Mouse (Mus musculus): ENCODE measurements around the gene Pold2. TPM values are rescaled to one million over a fixed set of nuclear protein-coding genes. Genes with fewer than 3 reads are reported as not detected.

The Pold2 gene
- polyA plus RNA-seq (2012; rRNA removed), result 50.2 and 70.7 TPM in 2 replicates

DNA sequence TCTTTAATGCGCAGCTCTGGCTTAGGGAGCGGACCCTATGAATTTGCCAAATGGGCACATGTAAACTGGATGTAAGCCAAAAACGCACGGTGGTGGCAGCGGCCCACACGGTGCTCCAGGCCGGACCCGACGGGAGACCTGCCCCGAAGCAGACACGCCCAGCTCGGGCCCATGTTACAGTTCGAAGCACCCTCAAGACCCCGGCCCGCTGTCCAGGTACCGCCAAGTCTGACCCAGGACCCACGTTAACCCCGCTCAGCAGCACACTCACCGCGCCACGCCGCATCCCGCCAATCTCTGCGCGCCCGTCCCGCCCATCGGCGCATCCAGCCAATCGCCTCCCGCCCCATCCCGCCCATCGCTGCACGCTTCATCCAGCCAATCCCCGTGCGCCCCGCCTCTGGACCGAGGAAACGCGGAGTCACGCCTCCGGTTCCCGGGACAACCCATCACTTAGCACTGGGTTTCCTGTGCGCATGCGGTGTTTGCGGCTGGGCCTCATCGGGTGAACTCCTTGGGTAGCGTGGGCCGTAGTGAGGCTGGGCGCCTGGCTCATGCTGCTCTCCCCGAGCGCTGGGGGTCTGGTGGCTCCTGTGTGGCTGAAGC is at the start of gene Pold2:
Pold2 (minus strand) TSS at position 372 of the 606 bp plus-strand sequence.
- Histone ChIP-seq H3K4me1 (ENCODE audit: control insufficient read depth, insufficient read depth, low read length) (peaks cover 5% of the 10 kb centered on the region; the same call in 1 of the 2 replicates), H3K27me3 (replicated peaks; ENCODE audit: control insufficient read depth, insufficient read depth, low read length) (no peaks in the 10 kb centered on the region), H3K4me3 (ENCODE audit: insufficient read depth, low read depth, low read length) (peak within 1 kb of the TSS; percentile 70), H3K36me3 (ENCODE audit: control insufficient read depth, insufficient read depth, low read length) (no peaks in the 10 kb centered on the region), H3K27ac (ENCODE audit: insufficient read depth, low read depth, low read length) (peak within 1 kb of the TSS; percentile 58)
- peak; percentile 99 for DNase-seq
- TF ChIP-seq POLR2A (IDR thresholded peaks at IDR 0.05; ENCODE audit: low read depth, low read length), result peak; percentile 59
- no peak for TF ChIP-seq CTCF (conservative IDR thresholded peaks at IDR 0.05; ENCODE audit: insufficient read depth, insufficient read length, low read depth, low read length)
- under 1% methylated on average over 52 of the region's 52 CpGs for WGBS

DNA sequence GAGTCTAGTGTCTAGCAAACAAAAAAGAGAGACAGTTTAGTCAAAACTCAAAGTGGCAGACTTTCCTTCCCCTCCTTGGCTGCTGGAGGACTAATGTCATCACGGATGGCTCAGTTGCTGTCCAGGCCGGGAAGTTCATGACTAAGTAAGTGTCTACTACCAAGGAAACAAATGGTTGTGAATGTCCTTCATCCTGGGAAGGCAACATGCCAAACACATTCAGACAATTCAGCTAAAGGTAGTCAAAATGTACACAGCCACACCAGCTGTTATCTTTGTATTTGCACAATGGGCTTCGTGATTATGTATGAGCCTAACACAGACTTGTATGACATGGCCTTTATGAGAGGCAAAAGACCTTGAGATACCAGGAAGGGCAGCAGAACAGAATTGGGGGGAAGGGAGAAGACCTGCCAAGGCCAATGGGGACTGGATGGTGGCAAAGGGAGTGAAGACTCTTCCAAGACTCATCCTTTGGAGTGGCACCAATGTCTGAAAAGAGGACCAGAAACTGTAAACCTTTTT is 48.7 kb upstream of the Pold2 start:
- no peak overlapping the region for H3K27ac ChIP-seq (ENCODE audit: insufficient read depth, low read depth, low read length)
- no peak for TF ChIP-seq CTCF (conservative IDR thresholded peaks at IDR 0.05; ENCODE audit: insufficient read depth, insufficient read length, low read depth, low read length)
- TF ChIP-seq POLR2A (IDR thresholded peaks at IDR 0.05; ENCODE audit: low read depth, low read length), result no peak
- H3K27me3 ChIP-seq (replicated peaks; ENCODE audit: control insufficient read depth, insufficient read depth, low read length), result no peaks in the 10 kb centered on the region
- 73% methylated on average over 3 of the region's 3 CpGs for WGBS
- no peak for DNase-seq
- H3K4me1 ChIP-seq (ENCODE audit: control insufficient read depth, insufficient read depth, low read length), result no peaks in the 10 kb centered on the region
- H3K4me3 ChIP-seq (ENCODE audit: insufficient read depth, low read depth, low read length), result no peak overlapping the region
- no peaks in the 10 kb centered on the region for H3K36me3 ChIP-seq (ENCODE audit: control insufficient read depth, insufficient read depth, low read length)

DNA sequence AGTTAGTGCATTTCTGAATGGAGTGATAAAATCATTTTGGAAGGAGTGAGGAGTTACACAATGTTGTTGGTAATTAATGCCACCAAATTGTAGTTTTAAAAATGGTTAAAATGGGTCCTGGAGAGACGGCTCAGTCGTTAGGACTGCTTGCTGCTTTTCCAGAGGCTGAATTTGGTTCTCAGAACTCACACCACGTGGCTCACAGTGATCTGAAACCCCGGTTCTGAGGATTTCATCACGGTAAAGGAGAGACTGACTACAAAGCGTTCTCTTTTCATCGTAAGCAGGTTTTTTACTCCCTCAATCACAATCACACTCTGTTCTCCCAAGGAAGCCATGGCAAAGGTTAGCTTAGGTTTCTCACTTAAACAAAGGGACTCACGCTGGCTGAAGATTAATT is 46.6 kb upstream of the Pold2 start:
- no peaks in the 10 kb centered on the region for H3K27me3 ChIP-seq (replicated peaks; ENCODE audit: control insufficient read depth, insufficient read depth, low read length)
- DNase-seq, result no peak
- TF ChIP-seq POLR2A (IDR thresholded peaks at IDR 0.05; ENCODE audit: low read depth, low read length), result no peak
- TF ChIP-seq CTCF (conservative IDR thresholded peaks at IDR 0.05; ENCODE audit: insufficient read depth, insufficient read length, low read depth, low read length), result no peak
- no peak overlapping the region for H3K4me3 ChIP-seq (ENCODE audit: insufficient read depth, low read depth, low read length)
- H3K4me1 ChIP-seq (ENCODE audit: control insufficient read depth, insufficient read depth, low read length), result no peaks in the 10 kb centered on the region
- 48% methylated on average over 8 of the region's 8 CpGs for WGBS
- H3K27ac ChIP-seq (ENCODE audit: insufficient read depth, low read depth, low read length), result no peak overlapping the region
- no peaks in the 10 kb centered on the region for H3K36me3 ChIP-seq (ENCODE audit: control insufficient read depth, insufficient read depth, low read length)

DNA sequence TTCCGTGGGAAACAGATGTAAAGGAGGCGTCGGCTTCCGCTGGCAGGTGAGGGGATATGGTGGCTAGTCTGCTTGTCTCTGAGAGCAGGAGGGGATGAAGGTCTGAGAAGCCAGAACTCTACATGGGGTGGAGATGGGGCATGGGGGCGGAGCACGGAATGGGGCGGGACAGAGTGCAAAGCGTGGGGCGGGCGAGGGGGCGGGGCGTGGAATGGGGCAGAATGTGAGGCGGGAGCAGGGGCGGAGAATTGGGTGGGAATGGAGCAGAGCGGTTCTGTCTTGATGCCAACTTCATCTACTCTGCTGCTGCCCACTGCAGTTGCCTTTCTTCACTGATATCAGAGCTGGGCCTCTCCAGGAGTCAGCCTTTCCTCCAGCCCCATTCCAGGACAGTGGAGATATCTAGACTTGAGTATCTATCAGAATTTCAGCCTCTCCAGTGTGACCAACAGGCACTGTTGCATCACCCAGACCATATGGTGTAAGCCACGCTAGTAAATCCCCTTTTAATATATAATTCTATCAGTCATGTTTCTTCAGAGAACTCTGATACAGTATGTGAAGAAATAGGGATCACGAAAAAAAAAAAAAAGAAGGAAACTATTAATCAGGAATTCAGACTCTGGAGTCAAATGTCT is 42.4 kb upstream of the Pold2 start:
- WGBS, result 39% methylated on average over 17 of the region's 17 CpGs

GRCm38 (mm10) chr11:5919606-5920005 is 41.5 kb upstream of the Pold2 start:
- no peaks in the 10 kb centered on the region for H3K27me3 ChIP-seq (replicated peaks; ENCODE audit: control insufficient read depth, insufficient read depth, low read length)
- no peaks in the 10 kb centered on the region for H3K4me1 ChIP-seq (ENCODE audit: control insufficient read depth, insufficient read depth, low read length)
- WGBS, result 93% methylated on average over 4 of the region's 4 CpGs
- H3K27ac ChIP-seq (ENCODE audit: insufficient read depth, low read depth, low read length), result no peak overlapping the region
- TF ChIP-seq CTCF (conservative IDR thresholded peaks at IDR 0.05; ENCODE audit: insufficient read depth, insufficient read length, low read depth, low read length), result no peak
- no peak for TF ChIP-seq POLR2A (IDR thresholded peaks at IDR 0.05; ENCODE audit: low read depth, low read length)
- no peak overlapping the region for H3K4me3 ChIP-seq (ENCODE audit: insufficient read depth, low read depth, low read length)
- DNase-seq, result no peak
- no peaks in the 10 kb centered on the region for H3K36me3 ChIP-seq (ENCODE audit: control insufficient read depth, insufficient read depth, low read length)

More for the DNA sequence above, 42.4 kb upstream of the Pold2 start:
- Histone ChIP-seq H3K27ac (ENCODE audit: insufficient read depth, low read depth, low read length) (no peak overlapping the region), H3K36me3 (ENCODE audit: control insufficient read depth, insufficient read depth, low read length) (no peaks in the 10 kb centered on the region), H3K27me3 (replicated peaks; ENCODE audit: control insufficient read depth, insufficient read depth, low read length) (no peaks in the 10 kb centered on the region), H3K4me1 (ENCODE audit: control insufficient read depth, insufficient read depth, low read length) (no peaks in the 10 kb centered on the region), H3K4me3 (ENCODE audit: insufficient read depth, low read depth, low read length) (no peak overlapping the region)
- no peak for DNase-seq
- TF ChIP-seq CTCF (conservative IDR thresholded peaks at IDR 0.05; ENCODE audit: insufficient read depth, insufficient read length, low read depth, low read length), result no peak
- TF ChIP-seq POLR2A (IDR thresholded peaks at IDR 0.05; ENCODE audit: low read depth, low read length), result no peak

- Histone ChIP-seq H3K27me3 (replicated peaks; ENCODE audit: control insufficient read depth, insufficient read depth, low read length) (no peaks in the 10 kb centered on the region), H3K4me1 (ENCODE audit: control insufficient read depth, insufficient read depth, low read length) (no peaks in the 10 kb centered on the region), H3K36me3 (ENCODE audit: control insufficient read depth, insufficient read depth, low read length) (no peaks in the 10 kb centered on the region), H3K27ac (ENCODE audit: insufficient read depth, low read depth, low read length) (no peak overlapping the region), H3K4me3 (ENCODE audit: insufficient read depth, low read depth, low read length) (no peak overlapping the region)
- DNase-seq, result no peak
- no peak for TF ChIP-seq CTCF (conservative IDR thresholded peaks at IDR 0.05; ENCODE audit: insufficient read depth, insufficient read length, low read depth, low read length)
- no peak for TF ChIP-seq POLR2A (IDR thresholded peaks at IDR 0.05; ENCODE audit: low read depth, low read length)
- 78% methylated on average over 2 of the region's 2 CpGs for WGBS
These were observed 40.0 kb upstream of the Pold2 start for GRCm38 (mm10) chr11:5918111-5918510.

DNA sequence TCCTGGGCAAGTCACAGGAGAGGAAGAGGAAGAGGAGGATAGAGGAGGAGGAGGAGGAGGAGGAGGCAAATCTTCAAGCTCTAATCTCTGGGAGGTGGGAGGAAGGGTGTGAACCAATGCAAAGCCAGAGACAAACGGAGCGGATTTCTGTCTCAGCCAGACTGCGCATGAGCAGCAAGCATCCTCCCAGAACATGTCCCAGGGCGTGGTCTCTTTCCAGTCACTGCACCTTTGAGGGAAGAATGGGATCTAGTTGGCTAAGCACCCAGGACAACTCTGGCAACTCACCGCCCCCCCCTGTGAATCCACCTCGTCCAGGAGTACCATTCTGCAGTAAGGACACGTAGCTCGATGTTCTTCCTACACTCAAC is 38.1 kb upstream of the Pold2 start:
- no peaks in the 10 kb centered on the region for H3K4me1 ChIP-seq (ENCODE audit: control insufficient read depth, insufficient read depth, low read length)
- H3K27ac ChIP-seq (ENCODE audit: insufficient read depth, low read depth, low read length), result no peak overlapping the region
- H3K36me3 ChIP-seq (ENCODE audit: control insufficient read depth, insufficient read depth, low read length), result no peaks in the 10 kb centered on the region
- no peak for DNase-seq
- H3K27me3 ChIP-seq (replicated peaks; ENCODE audit: control insufficient read depth, insufficient read depth, low read length), result no peaks in the 10 kb centered on the region
- H3K4me3 ChIP-seq (ENCODE audit: insufficient read depth, low read depth, low read length), result no peak overlapping the region
- 57% methylated on average over 8 of the region's 8 CpGs for WGBS
- TF ChIP-seq CTCF (conservative IDR thresholded peaks at IDR 0.05; ENCODE audit: insufficient read depth, insufficient read length, low read depth, low read length), result no peak
- no peak for TF ChIP-seq POLR2A (IDR thresholded peaks at IDR 0.05; ENCODE audit: low read depth, low read length)

Measured in kidney, adult 2 months (tissue).